Mouse (Mus musculus) ES-E14 (cell line): ENCODE measurements around the gene Rps25.

ENCODE experiments used
- CHD2 ChIP-seq: IDR thresholded peaks from 2 replicates; pipeline ENCODE4 v1.6.1; 2014; ENCODE audit warnings: mild to moderate bottlenecking, low read depth, low read length, inconsistent platforms
- MAFK ChIP-seq: IDR thresholded peaks from 2 replicates; pipeline ENCODE4 v1.6.1; 2014; ENCODE audit warnings: mild to moderate bottlenecking, low read depth, low read length, inconsistent platforms; ENCODE audit not compliant: insufficient read depth
- ZNF384 ChIP-seq: IDR thresholded peaks from 2 replicates; pipeline ENCODE4 v1.6.1; 2012; ENCODE audit warnings: low read depth, low read length, inconsistent platforms

- TF ChIP-seq MAFK (no peak), CHD2 (no peak), ZNF384 (no peak)
Observed at GRCm38 (mm10) chr9:44376141-44376540, 30.8 kb upstream of the Rps25 start.
